In genomic region chr4:150872681-150873080, GRCm38 (mm10) we compare ENCODE assay signal across 12 mouse cellular contexts. TPM values are rescaled to one million over a fixed set of nuclear protein-coding genes. Genes with fewer than 3 reads are reported as not detected.
DNase-seq lines count a peak whose midpoint lies in the region; ATAC-seq and TF ChIP-seq lines count a peak whose summit lies in the region.
"Had no signal": no experiment of that assay in that cellular context is flagged by ENCODE, and none has a peak within 500 bp of the region (broad histone marks: within the 10 kb centered on the region; RNA-seq: fewer than 3 reads in every experiment).

No protein-coding gene starts in this region.

- no peaks in the 10 kb centered on the region for H3K27me3 ChIP-seq in intestine, embryonic 16.5 days (replicated peaks; ENCODE audit: control insufficient read depth, insufficient read depth, low read length)
- H3K27me3 ChIP-seq in intestine, postnatal 0 days (replicated peaks; ENCODE audit: control insufficient read depth, insufficient read depth, low read length): no peaks in the 10 kb centered on the region
- no peaks in the 10 kb centered on the region for H3K27me3 ChIP-seq in testis, adult 2 months (ENCODE audit: control insufficient read depth, insufficient read depth, low read length)
- H3K27me3 ChIP-seq in limb, embryonic 12.5 days: no peaks in the 10 kb centered on the region
- H3K27me3 ChIP-seq in forebrain, postnatal 0 days (ENCODE audit: insufficient read depth, low read length): no peaks in the 10 kb centered on the region

- intact Hi-C loops in left cerebral cortex, postnatal 25 days (cut with DNase I): no loop called here

- ATAC-seq in intestine, embryonic 16.5 days: no peak
- ATAC-seq in intestine, postnatal 0 days: no peak
- no peak for ATAC-seq in limb, embryonic 12.5 days (ENCODE audit: insufficient number of reproducible peaks, insufficient read depth, low FRiP score, low TSS enrichment, low read depth)
- ATAC-seq in forebrain, postnatal 0 days: no peak

- no peaks in the 10 kb centered on the region for H3K36me3 ChIP-seq in intestine, embryonic 16.5 days (ENCODE audit: control insufficient read depth, insufficient read depth, low read length)
- peaks cover 19% of the 10 kb centered on the region; the same call in 1 of the 2 replicates for H3K36me3 ChIP-seq in intestine, postnatal 0 days (ENCODE audit: control insufficient read depth, insufficient read depth)
- H3K36me3 ChIP-seq in testis, adult 2 months (ENCODE audit: control insufficient read depth, insufficient read depth, low read length): no peaks in the 10 kb centered on the region
- H3K36me3 ChIP-seq in limb, embryonic 12.5 days: peaks cover 9% of the 10 kb centered on the region
- no peaks in the 10 kb centered on the region for H3K36me3 ChIP-seq in forebrain, postnatal 0 days (ENCODE audit: insufficient read depth)

- no peak for TF ChIP-seq CTCF in intestine, postnatal 0 days (IDR thresholded peaks at IDR 0.05; ENCODE audit: low read depth)
- TF ChIP-seq CTCF in testis, adult 2 months (IDR thresholded peaks at IDR 0.05; ENCODE audit: control insufficient read depth, insufficient read depth, insufficient replicate concordance, low read depth, low read length): no peak
- no peak for TF ChIP-seq CTCF in forebrain, postnatal 0 days (IDR thresholded peaks at IDR 0.05; ENCODE audit: low read depth)

- no peak overlapping the region for H3K4me3 ChIP-seq in intestine, embryonic 16.5 days (ENCODE audit: low read length)
- no peak overlapping the region for H3K4me3 ChIP-seq in intestine, postnatal 0 days (ENCODE audit: low read depth, low read length)
- no peak overlapping the region for H3K4me3 ChIP-seq in testis, adult 2 months (ENCODE audit: control insufficient read depth, low read depth, low read length)
- H3K4me3 ChIP-seq in limb, embryonic 12.5 days (replicated peaks): no peak overlapping the region
- H3K4me3 ChIP-seq in forebrain, postnatal 0 days (ENCODE audit: low read depth, low read length): no peak overlapping the region
- H3K4me3 ChIP-seq: myocyte had no signal

- no peak overlapping the region for H3K9ac ChIP-seq in intestine, embryonic 16.5 days (ENCODE audit: low read depth, low read length)
- H3K9ac ChIP-seq in intestine, postnatal 0 days (ENCODE audit: low read depth, low read length): no peak overlapping the region
- no peak overlapping the region for H3K9ac ChIP-seq in limb, embryonic 12.5 days (replicated peaks)
- no peak overlapping the region for H3K9ac ChIP-seq in forebrain, postnatal 0 days

- WGBS in intestine, embryonic 16.5 days: 71% methylated on average over 8 of the region's 8 CpGs
- 69% methylated on average over 8 of the region's 8 CpGs for WGBS in intestine, postnatal 0 days
- WGBS in limb, embryonic 12.5 days: 68% methylated on average over 8 of the region's 8 CpGs
- 83% methylated on average over 8 of the region's 8 CpGs for WGBS in forebrain, postnatal 0 days

- no peak for DNase-seq in testis, postnatal 14 days (ENCODE audit: low spot score)
- no peak for DNase-seq in left cerebral cortex, postnatal 25 days (ENCODE audit: low spot score in 2 of 2)
- no peak for DNase-seq in forebrain, postnatal 0 days
- DNase-seq: heart, postnatal 14 days; thymus, adult 2 months had no signal

- peak overlapping the region; percentile 55 for H3K27ac ChIP-seq in intestine, embryonic 16.5 days (ENCODE audit: low read length)
- H3K27ac ChIP-seq in intestine, postnatal 0 days (ENCODE audit: low read depth, low read length): no peak overlapping the region
- peak overlapping the region; percentile 50 for H3K27ac ChIP-seq in testis, adult 2 months (ENCODE audit: control insufficient read depth, insufficient read depth, low read depth, low read length)
- peak overlapping the region; percentile 83 for H3K27ac ChIP-seq in limb, embryonic 12.5 days
- H3K27ac ChIP-seq in forebrain, postnatal 0 days (ENCODE audit: low read depth, low read length): no peak overlapping the region
- H3K27ac ChIP-seq: macrophage had no signal

- no peak for TF ChIP-seq POLR2A in testis, adult 2 months (IDR thresholded peaks at IDR 0.05; ENCODE audit: control insufficient read depth, low read depth, low read length)

- H3K9me3 ChIP-seq in intestine, embryonic 16.5 days (ENCODE audit: control insufficient read depth, low read length): no peaks in the 10 kb centered on the region
- no peaks in the 10 kb centered on the region for H3K9me3 ChIP-seq in intestine, postnatal 0 days (ENCODE audit: control insufficient read depth)
- no peaks in the 10 kb centered on the region for H3K9me3 ChIP-seq in limb, embryonic 12.5 days
- H3K9me3 ChIP-seq in forebrain, postnatal 0 days (ENCODE audit: low read length): no peaks in the 10 kb centered on the region

- H3K4me1 ChIP-seq in intestine, embryonic 16.5 days (ENCODE audit: control insufficient read depth, insufficient read depth, low read length): peaks cover 18% of the 10 kb centered on the region
- H3K4me1 ChIP-seq in intestine, postnatal 0 days (replicated peaks; ENCODE audit: control insufficient read depth, insufficient read depth, low read length): 0 out of 2 replicates have a peak, but pooled peaks cover 3% of the 10 kb centered on the region
- H3K4me1 ChIP-seq in testis, adult 2 months (ENCODE audit: control insufficient read depth, insufficient read depth, low read length): peaks cover 14% of the 10 kb centered on the region
- H3K4me1 ChIP-seq in limb, embryonic 12.5 days (replicated peaks): peaks cover 35% of the 10 kb centered on the region
- no peaks in the 10 kb centered on the region for H3K4me1 ChIP-seq in forebrain, postnatal 0 days (ENCODE audit: insufficient read depth)

- H3K4me2 ChIP-seq in intestine, embryonic 16.5 days (ENCODE audit: low read depth, low read length): no peak overlapping the region
- H3K4me2 ChIP-seq in intestine, postnatal 0 days (replicated peaks; ENCODE audit: low read depth): no peak overlapping the region
- peak overlapping the region; percentile 24; the same call in 1 of the 2 replicates for H3K4me2 ChIP-seq in limb, embryonic 12.5 days
- no peak overlapping the region for H3K4me2 ChIP-seq in forebrain, postnatal 0 days (ENCODE audit: low read depth)

RNA-seq across cellular contexts. Expression of gene Errfi1, which starts 19.0 kb away (rescaled TPM):
- 28.0 and 28.2 TPM in 2 replicates for polyA plus RNA-seq in intestine, embryonic 16.5 days (2015; fragmentation: Nextera tagmentation; extraction: Ambion mirVana)
- polyA plus RNA-seq in intestine, postnatal 0 days (2015; fragmentation: Nextera tagmentation; extraction: Ambion mirVana): 27.2 and 27.7 TPM in 2 replicates
- 10.6 and 11.2 TPM in 2 replicates for polyA plus RNA-seq in testis, adult 2 months (2012; rRNA removed)
- 25.7 and 29.0 TPM in 2 replicates for polyA plus RNA-seq in limb, embryonic 12.5 days (2016; fragmentation: Nextera tagmentation; extraction: Ambion mirVana)
- total RNA-seq in left cerebral cortex, postnatal 25 days (2021): 10 to 100 TPM; 26.2 to 28.4 TPM
- total RNA-seq in forebrain, postnatal 0 days (2014; rRNA removed): 22.3 and 34.9 TPM in 2 replicates
- 16.5 and 17.2 TPM in 2 replicates for polyA plus RNA-seq in forebrain, postnatal 0 days (2015; fragmentation: Nextera tagmentation; extraction: Ambion mirVana)

RNA-seq across cellular contexts. Expression of gene Park7, which starts 41.6 kb away (rescaled TPM):
- polyA plus RNA-seq in intestine, embryonic 16.5 days (2015; fragmentation: Nextera tagmentation; extraction: Ambion mirVana): 390 and 416 TPM in 2 replicates
- polyA plus RNA-seq in intestine, postnatal 0 days (2015; fragmentation: Nextera tagmentation; extraction: Ambion mirVana): 223 and 231 TPM in 2 replicates
- 88.1 and 92.3 TPM in 2 replicates for polyA plus RNA-seq in testis, adult 2 months (2012; rRNA removed)
- 441 and 447 TPM in 2 replicates for polyA plus RNA-seq in limb, embryonic 12.5 days (2016; fragmentation: Nextera tagmentation; extraction: Ambion mirVana)
- 100 to 1,000 TPM; 176 to 201 TPM for total RNA-seq in left cerebral cortex, postnatal 25 days (2021)
- 197 and 258 TPM in 2 replicates for total RNA-seq in forebrain, postnatal 0 days (2014; rRNA removed)
- 439 and 481 TPM in 2 replicates for polyA plus RNA-seq in forebrain, postnatal 0 days (2015; fragmentation: Nextera tagmentation; extraction: Ambion mirVana)

RNA-seq across cellular contexts. Expression of gene Tnfrsf9, which starts 41.7 kb away (rescaled TPM):
- 2.4 and 2.5 TPM in 2 replicates for polyA plus RNA-seq in intestine, embryonic 16.5 days (2015; fragmentation: Nextera tagmentation; extraction: Ambion mirVana)
- 0.20 and 0.42 TPM in 2 replicates for polyA plus RNA-seq in intestine, postnatal 0 days (2015; fragmentation: Nextera tagmentation; extraction: Ambion mirVana)
- 1.9 and 3.1 TPM in 2 replicates for polyA plus RNA-seq in testis, adult 2 months (2012; rRNA removed)
- polyA plus RNA-seq in limb, embryonic 12.5 days (2016; fragmentation: Nextera tagmentation; extraction: Ambion mirVana): 0.45 and 0.69 TPM in 2 replicates
- total RNA-seq in left cerebral cortex, postnatal 25 days (2021): under 1 TPM; 0.76 TPM
- total RNA-seq in forebrain, postnatal 0 days (2014; rRNA removed): 0.19 and 1.2 TPM in 2 replicates
- 0.11 and 0.36 TPM in 2 replicates for polyA plus RNA-seq in forebrain, postnatal 0 days (2015; fragmentation: Nextera tagmentation; extraction: Ambion mirVana)
- total RNA-seq: common myeloid progenitor, adult 5-6 weeks had no signal

Comparison
In these comparisons a context has a peak if more than half of its experiments do, and no peak if none do; other contexts are left out.
1. H3K27ac ChIP-seq: peak in intestine, embryonic 16.5 days (single experiment), testis, adult 2 months (single experiment) and limb, embryonic 12.5 days (single experiment); none in intestine, postnatal 0 days (single experiment) and forebrain, postnatal 0 days (single experiment).